Mouse (Mus musculus) lung, postnatal 0 days (tissue): ENCODE results near the gene Ncf1.

Source experiments
- CTCF ChIP-seq: IDR thresholded peaks from 2 replicates; pipeline ENCODE4 v1.5.1; 2016; ENCODE audit warnings: antibody characterized with exemption, mild to moderate bottlenecking
- EP300 ChIP-seq: IDR thresholded peaks from 2 replicates; pipeline ENCODE4 v1.6.1; 2016; ENCODE audit warnings: antibody characterized with exemption, mild to moderate bottlenecking, control low read depth

DNA sequence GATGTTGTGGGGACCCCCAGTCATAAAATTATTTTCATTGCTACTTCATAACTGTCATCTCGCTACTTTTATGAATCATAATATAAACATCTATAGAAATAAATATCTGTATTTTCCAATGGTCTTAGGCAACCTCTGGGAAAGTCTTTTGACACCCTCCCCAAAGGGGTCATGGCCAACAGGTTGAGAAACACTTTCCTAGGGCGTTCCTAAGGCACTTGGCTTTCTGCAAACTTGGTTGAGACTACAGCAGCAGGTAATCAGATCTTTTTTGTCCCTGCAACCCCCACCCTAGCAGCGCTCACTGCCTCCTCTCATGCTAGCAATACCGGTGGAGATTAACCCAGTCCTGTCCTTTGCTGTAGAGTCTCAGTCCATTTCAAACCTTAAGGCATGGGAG, 8.1 kb downstream of the Ncf1 start:
- TF ChIP-seq EP300 (no peak), CTCF (no peak)
